Mouse (Mus musculus): ENCODE results near the gene Rbm18. TPM values are rescaled to one million over a fixed set of nuclear protein-coding genes. Genes with fewer than 3 reads are reported as not detected.
A peak's percentile ranks its signal among the peaks of the same experiment; 100 is the strongest.

Rbm18 gene
- polyA plus RNA-seq, 1 experiment from 2014 or later: 45.4 TPM

GRCm38 (mm10) chr2:36101866-36102558, 34.6 kb downstream of the Rbm18 start:
- Histone ChIP-seq H3K27me3 (replicated peaks; ENCODE audit: control insufficient read depth, insufficient read depth, low read length) (peaks cover 90% of the 10 kb centered on the region), H3K27ac (ENCODE audit: low read length) (no peak overlapping the region), H3K36me3 (ENCODE audit: control insufficient read depth, insufficient read depth, low read length) (no peaks in the 10 kb centered on the region), H3K9ac (ENCODE audit: low read depth, low read length) (no peak overlapping the region), H3K4me1 (ENCODE audit: control insufficient read depth, insufficient read depth, low read length) (peaks cover 18% of the 10 kb centered on the region), H3K4me2 (ENCODE audit: low read depth, low read length) (peak overlapping the region; percentile 37), H3K4me3 (ENCODE audit: low read length) (peak overlapping the region; percentile 14; the same call in 1 of the 2 replicates), H3K9me3 (ENCODE audit: control insufficient read depth, low read length) (no peaks in the 10 kb centered on the region)
- no peak for ATAC-seq
- WGBS: 7% methylated on average over 28 of the region's 28 CpGs

DNA sequence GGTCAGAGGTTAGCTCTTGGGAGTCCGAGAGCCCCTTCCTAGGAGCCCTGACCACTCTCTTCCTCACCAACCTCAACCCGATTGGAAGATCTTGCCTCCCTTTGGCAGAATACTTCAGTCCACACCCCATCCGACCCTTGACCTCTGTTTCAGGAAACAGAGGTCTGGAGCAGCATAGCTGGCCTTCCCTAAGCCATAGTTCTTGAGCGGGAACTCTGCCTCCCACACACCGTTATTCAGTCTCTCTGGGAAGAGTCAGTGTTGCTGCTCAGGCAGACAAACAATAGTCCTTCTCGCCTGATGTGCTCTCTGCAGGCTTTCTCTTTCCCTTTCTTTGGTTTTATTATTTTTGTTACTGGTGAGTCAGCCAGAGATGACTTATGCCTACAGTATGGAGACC, 36.8 kb downstream of the Rbm18 start:
- no peak for ATAC-seq
- 17% methylated on average over 6 of the region's 6 CpGs for WGBS
- no peak overlapping the region for H3K9ac ChIP-seq (ENCODE audit: low read depth, low read length)
- H3K4me2 ChIP-seq (ENCODE audit: low read depth, low read length): no peak overlapping the region
- no peak overlapping the region for H3K27ac ChIP-seq (ENCODE audit: low read length)
- H3K36me3 ChIP-seq (ENCODE audit: control insufficient read depth, insufficient read depth, low read length): no peaks in the 10 kb centered on the region
- H3K4me3 ChIP-seq (ENCODE audit: low read length): no peak overlapping the region
- no peaks in the 10 kb centered on the region for H3K9me3 ChIP-seq (ENCODE audit: control insufficient read depth, low read length)
- peaks cover 91% of the 10 kb centered on the region for H3K27me3 ChIP-seq (replicated peaks; ENCODE audit: control insufficient read depth, insufficient read depth, low read length)
- H3K4me1 ChIP-seq (ENCODE audit: control insufficient read depth, insufficient read depth, low read length): peaks cover 10% of the 10 kb centered on the region

- Histone ChIP-seq H3K4me3 (ENCODE audit: low read length) (no peak overlapping the region), H3K36me3 (ENCODE audit: control insufficient read depth, insufficient read depth, low read length) (no peaks in the 10 kb centered on the region), H3K9ac (ENCODE audit: low read depth, low read length) (no peak overlapping the region), H3K9me3 (ENCODE audit: control insufficient read depth, low read length) (no peaks in the 10 kb centered on the region), H3K27me3 (replicated peaks; ENCODE audit: control insufficient read depth, insufficient read depth, low read length) (peaks cover 93% of the 10 kb centered on the region), H3K27ac (ENCODE audit: low read length) (no peak overlapping the region), H3K4me2 (ENCODE audit: low read depth, low read length) (no peak overlapping the region), H3K4me1 (ENCODE audit: control insufficient read depth, insufficient read depth, low read length) (peaks cover 4% of the 10 kb centered on the region; the same call in 1 of the 2 replicates)
- ATAC-seq: no peak
- WGBS: 10% methylated on average over 5 of the region's 5 CpGs
Measured at GRCm38 (mm10) chr2:36098021-36098420, 38.6 kb downstream of the Rbm18 start.

- ATAC-seq: no peak
- Histone ChIP-seq H3K4me2 (ENCODE audit: low read depth, low read length) (no peak overlapping the region), H3K9ac (ENCODE audit: low read depth, low read length) (no peak overlapping the region), H3K4me1 (ENCODE audit: control insufficient read depth, insufficient read depth, low read length) (peaks cover 4% of the 10 kb centered on the region; the same call in 1 of the 2 replicates), H3K27ac (ENCODE audit: low read length) (no peak overlapping the region), H3K9me3 (ENCODE audit: control insufficient read depth, low read length) (no peaks in the 10 kb centered on the region), H3K36me3 (ENCODE audit: control insufficient read depth, insufficient read depth, low read length) (no peaks in the 10 kb centered on the region), H3K27me3 (replicated peaks; ENCODE audit: control insufficient read depth, insufficient read depth, low read length) (peaks cover 92% of the 10 kb centered on the region), H3K4me3 (ENCODE audit: low read length) (no peak overlapping the region)
- 7% methylated on average over 18 of the region's 18 CpGs for WGBS
Measured at GRCm38 (mm10) chr2:36097129-36097815, 39.3 kb downstream of the Rbm18 start.

- Histone ChIP-seq H3K4me1 (ENCODE audit: control insufficient read depth, insufficient read depth, low read length) (peaks cover 13% of the 10 kb centered on the region), H3K27ac (ENCODE audit: low read length) (no peak overlapping the region), H3K36me3 (ENCODE audit: control insufficient read depth, insufficient read depth, low read length) (no peaks in the 10 kb centered on the region), H3K4me3 (ENCODE audit: low read length) (no peak overlapping the region; the same call in 1 of the 2 replicates), H3K9me3 (ENCODE audit: control insufficient read depth, low read length) (no peaks in the 10 kb centered on the region), H3K4me2 (ENCODE audit: low read depth, low read length) (0 out of 2 replicates have a peak overlapping the region, but pooled peaks have one; percentile 5), H3K9ac (ENCODE audit: low read depth, low read length) (no peak overlapping the region), H3K27me3 (replicated peaks; ENCODE audit: control insufficient read depth, insufficient read depth, low read length) (peaks cover 86% of the 10 kb centered on the region)
- no peak for ATAC-seq
- WGBS: 8% methylated on average over 31 of the region's 31 CpGs
Measured at GRCm38 (mm10) chr2:36093914-36094475, 42.6 kb downstream of the Rbm18 start.

GRCm38 (mm10) chr2:36093301-36093700, 43.3 kb downstream of the Rbm18 start:
- Histone ChIP-seq H3K27ac (ENCODE audit: low read length) (no peak overlapping the region), H3K4me1 (ENCODE audit: control insufficient read depth, insufficient read depth, low read length) (peaks cover 13% of the 10 kb centered on the region), H3K27me3 (replicated peaks; ENCODE audit: control insufficient read depth, insufficient read depth, low read length) (peaks cover 81% of the 10 kb centered on the region), H3K36me3 (ENCODE audit: control insufficient read depth, insufficient read depth, low read length) (no peaks in the 10 kb centered on the region), H3K9ac (ENCODE audit: low read depth, low read length) (no peak overlapping the region), H3K9me3 (ENCODE audit: control insufficient read depth, low read length) (no peaks in the 10 kb centered on the region), H3K4me2 (ENCODE audit: low read depth, low read length) (no peak overlapping the region), H3K4me3 (ENCODE audit: low read length) (no peak overlapping the region)
- ATAC-seq: no peak
- WGBS: 23% methylated on average over 7 of the region's 7 CpGs

DNA sequence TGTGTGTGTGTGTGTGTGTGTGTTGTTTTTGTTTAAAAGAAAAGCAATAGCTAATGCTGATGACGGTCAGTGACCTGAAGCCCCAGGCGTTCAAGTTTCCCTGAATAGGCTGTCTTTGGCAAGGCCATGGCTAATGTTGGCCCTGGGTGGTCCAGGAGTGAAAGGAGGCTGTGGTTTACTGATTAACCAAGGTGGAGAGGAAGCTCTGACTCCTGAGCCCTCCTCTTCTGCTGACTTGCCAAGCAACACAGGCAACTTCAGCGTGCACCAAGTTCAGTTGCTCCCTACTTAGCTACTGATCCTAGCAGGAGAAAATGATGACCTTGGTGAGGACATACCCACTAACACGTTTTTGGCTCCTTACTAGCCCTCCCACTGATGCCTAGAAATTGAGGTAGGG, 43.8 kb downstream of the Rbm18 start:
- ATAC-seq: no peak
- no peaks in the 10 kb centered on the region for H3K36me3 ChIP-seq (ENCODE audit: control insufficient read depth, insufficient read depth, low read length)
- H3K9ac ChIP-seq (ENCODE audit: low read depth, low read length): no peak overlapping the region
- peaks cover 77% of the 10 kb centered on the region for H3K27me3 ChIP-seq (replicated peaks; ENCODE audit: control insufficient read depth, insufficient read depth, low read length)
- no peak overlapping the region for H3K27ac ChIP-seq (ENCODE audit: low read length)
- WGBS: 6% methylated on average over 4 of the region's 4 CpGs
- H3K4me1 ChIP-seq (ENCODE audit: control insufficient read depth, insufficient read depth, low read length): peaks cover 13% of the 10 kb centered on the region
- no peak overlapping the region for H3K4me2 ChIP-seq (ENCODE audit: low read depth, low read length)
- no peaks in the 10 kb centered on the region for H3K9me3 ChIP-seq (ENCODE audit: control insufficient read depth, low read length)
- H3K4me3 ChIP-seq (ENCODE audit: low read length): no peak overlapping the region

DNA sequence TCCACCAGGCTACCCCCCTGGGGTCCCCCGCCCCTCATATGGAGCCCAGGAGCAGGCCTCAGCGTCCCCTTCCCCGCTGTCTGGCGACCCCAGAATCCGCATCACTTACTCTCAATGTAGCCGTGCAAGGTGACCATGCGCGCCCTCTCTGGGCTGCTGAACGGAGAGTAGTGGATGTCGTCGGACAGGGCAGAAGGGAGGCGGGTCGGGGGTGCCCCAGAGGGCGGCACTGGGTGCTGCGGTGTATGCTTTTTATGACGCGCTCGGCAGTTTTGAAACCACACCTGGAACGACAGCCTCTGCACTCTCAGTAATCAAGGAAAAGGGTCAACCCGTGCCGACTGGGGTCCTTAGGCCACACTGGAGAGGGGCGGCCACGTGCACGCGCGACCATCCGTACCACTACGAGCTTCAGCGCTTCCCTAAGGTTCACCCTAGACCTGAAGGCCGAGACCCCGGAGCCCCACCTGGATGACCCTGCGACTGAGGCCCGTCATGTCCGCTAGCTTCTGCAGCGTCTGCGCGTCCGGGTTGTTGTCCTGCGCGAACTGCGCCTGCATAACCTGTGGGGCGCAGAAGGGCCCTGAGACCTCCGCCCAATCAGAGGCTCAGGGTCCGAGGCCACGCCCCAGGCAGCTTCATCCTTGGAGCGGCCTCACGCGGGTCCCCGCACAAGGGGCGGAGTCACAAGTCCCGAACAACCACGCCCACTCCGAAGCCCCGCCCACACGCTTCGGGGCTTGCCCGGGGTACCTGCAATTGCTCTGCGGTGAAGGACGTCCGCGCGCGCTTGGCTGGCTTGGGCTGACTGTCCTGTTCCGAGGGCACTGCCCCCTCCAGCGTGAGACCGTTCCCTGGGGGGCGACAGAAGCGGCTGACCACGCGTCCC, 45.5 kb downstream of the Rbm18 start:
- Histone ChIP-seq H3K4me1 (ENCODE audit: control insufficient read depth, insufficient read depth, low read length) (peaks cover 13% of the 10 kb centered on the region), H3K9me3 (ENCODE audit: control insufficient read depth, low read length) (no peaks in the 10 kb centered on the region), H3K27me3 (replicated peaks; ENCODE audit: control insufficient read depth, insufficient read depth, low read length) (peaks cover 68% of the 10 kb centered on the region), H3K36me3 (ENCODE audit: control insufficient read depth, insufficient read depth, low read length) (no peaks in the 10 kb centered on the region), H3K4me2 (ENCODE audit: low read depth, low read length) (peak overlapping the region; percentile 85), H3K27ac (ENCODE audit: low read length) (no peak overlapping the region), H3K9ac (ENCODE audit: low read depth, low read length) (no peak overlapping the region), H3K4me3 (ENCODE audit: low read length) (peak overlapping the region; percentile 49)
- ATAC-seq: peak; percentile 92
- WGBS: 3% methylated on average over 70 of the region's 70 CpGs

DNA sequence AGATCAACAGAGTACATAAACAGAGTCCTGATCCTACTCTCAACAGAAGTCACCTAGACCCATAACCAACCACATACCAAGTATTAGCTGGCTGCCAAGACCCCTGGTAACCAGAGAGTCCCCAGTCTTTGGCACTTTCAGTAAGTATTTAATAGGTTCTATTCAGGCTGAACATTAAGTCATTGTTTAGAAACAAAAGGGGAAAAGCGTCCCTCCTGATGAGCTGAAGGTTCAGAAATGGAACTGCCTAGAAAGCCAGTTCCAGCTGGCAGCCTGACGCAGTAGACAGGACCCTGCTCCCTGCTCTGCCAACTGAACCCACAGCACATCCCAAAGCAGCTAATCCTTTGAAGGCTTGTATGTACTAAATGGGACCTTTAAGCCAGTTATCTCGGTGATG, 47.4 kb downstream of the Rbm18 start:
- no peaks in the 10 kb centered on the region for H3K9me3 ChIP-seq (ENCODE audit: control insufficient read depth, low read length)
- no peak overlapping the region for H3K9ac ChIP-seq (ENCODE audit: low read depth, low read length)
- H3K4me1 ChIP-seq (ENCODE audit: control insufficient read depth, insufficient read depth, low read length): peaks cover 13% of the 10 kb centered on the region
- H3K27ac ChIP-seq (ENCODE audit: low read length): no peak overlapping the region
- ATAC-seq: no peak
- H3K4me2 ChIP-seq (ENCODE audit: low read depth, low read length): no peak overlapping the region
- H3K4me3 ChIP-seq (ENCODE audit: low read length): no peak overlapping the region
- WGBS: 59% methylated on average over 3 of the region's 3 CpGs
- H3K27me3 ChIP-seq (replicated peaks; ENCODE audit: control insufficient read depth, insufficient read depth, low read length): peaks cover 49% of the 10 kb centered on the region
- H3K36me3 ChIP-seq (ENCODE audit: control insufficient read depth, insufficient read depth, low read length): no peaks in the 10 kb centered on the region

All from intestine, embryonic 16.5 days (tissue).